Mouse (Mus musculus): Measurements from ENCODE around the gene Olfr38. TPM values are rescaled to one million over a fixed set of nuclear protein-coding genes. Genes with fewer than 3 reads are reported as not detected.

Gene Olfr38
- polyA plus RNA-seq, 1 experiment from 2014 or later = not detected

GRCm38 (mm10) chr6:42790247-42790948 lies 34.2 kb downstream of the Olfr38 start:
- ATAC-seq (ENCODE audit: low read depth) = no peak
- no peaks in the 10 kb centered on the region for H3K27me3 ChIP-seq (ENCODE audit: control insufficient read depth, insufficient read depth, low read depth, low read length)
- H3K4me2 ChIP-seq (ENCODE audit: low read depth, low read length) = no peak overlapping the region
- H3K9ac ChIP-seq (ENCODE audit: low read depth, low read length) = no peak overlapping the region
- no peak overlapping the region for H3K4me3 ChIP-seq (ENCODE audit: low read depth, low read length)
- H3K9me3 ChIP-seq (replicated peaks; ENCODE audit: control insufficient read depth, low read length) = no peaks in the 10 kb centered on the region
- no peaks in the 10 kb centered on the region for H3K4me1 ChIP-seq (ENCODE audit: control insufficient read depth, low read depth, low read length)
- no peak overlapping the region for H3K27ac ChIP-seq (ENCODE audit: low read length)
- no peaks in the 10 kb centered on the region for H3K36me3 ChIP-seq (ENCODE audit: control insufficient read depth, insufficient read depth)
- WGBS (ENCODE audit: insufficient replicate concordance) = 24% methylated on average over 4 of the region's 4 CpGs

GRCm38 (mm10) chr6:42790949-42791556 lies 34.8 kb downstream of the Olfr38 start:
- Histone ChIP-seq H3K9me3 (replicated peaks; ENCODE audit: control insufficient read depth, low read length) (no peaks in the 10 kb centered on the region), H3K27me3 (ENCODE audit: control insufficient read depth, insufficient read depth, low read depth, low read length) (no peaks in the 10 kb centered on the region), H3K9ac (ENCODE audit: low read depth, low read length) (no peak overlapping the region), H3K4me1 (ENCODE audit: control insufficient read depth, low read depth, low read length) (no peaks in the 10 kb centered on the region), H3K4me3 (ENCODE audit: low read depth, low read length) (no peak overlapping the region), H3K27ac (ENCODE audit: low read length) (no peak overlapping the region), H3K36me3 (ENCODE audit: control insufficient read depth, insufficient read depth) (no peaks in the 10 kb centered on the region), H3K4me2 (ENCODE audit: low read depth, low read length) (no peak overlapping the region)
- no peak for ATAC-seq (ENCODE audit: low read depth)
- WGBS (ENCODE audit: insufficient replicate concordance) = 67% methylated on average over 9 of the region's 9 CpGs

GRCm38 (mm10) chr6:42794982-42795381 lies 38.8 kb downstream of the Olfr38 start:
- Histone ChIP-seq H3K4me1 (ENCODE audit: control insufficient read depth, low read depth, low read length) (no peaks in the 10 kb centered on the region), H3K27me3 (ENCODE audit: control insufficient read depth, insufficient read depth, low read depth, low read length) (no peaks in the 10 kb centered on the region), H3K36me3 (ENCODE audit: control insufficient read depth, insufficient read depth) (no peaks in the 10 kb centered on the region), H3K4me3 (ENCODE audit: low read depth, low read length) (no peak overlapping the region), H3K27ac (ENCODE audit: low read length) (no peak overlapping the region), H3K9ac (ENCODE audit: low read depth, low read length) (no peak overlapping the region), H3K9me3 (replicated peaks; ENCODE audit: control insufficient read depth, low read length) (no peaks in the 10 kb centered on the region), H3K4me2 (ENCODE audit: low read depth, low read length) (no peak overlapping the region)
- ATAC-seq (ENCODE audit: low read depth) = no peak
- WGBS (ENCODE audit: insufficient replicate concordance) = 82% methylated on average over 3 of the region's 3 CpGs

- Histone ChIP-seq H3K27me3 (ENCODE audit: control insufficient read depth, insufficient read depth, low read depth, low read length) (no peaks in the 10 kb centered on the region), H3K9ac (ENCODE audit: low read depth, low read length) (no peak within 1 kb of the TSS), H3K36me3 (ENCODE audit: control insufficient read depth, insufficient read depth) (no peaks in the 10 kb centered on the region), H3K4me2 (ENCODE audit: low read depth, low read length) (no peak within 1 kb of the TSS), H3K4me1 (ENCODE audit: control insufficient read depth, low read depth, low read length) (no peaks in the 10 kb centered on the region), H3K27ac (ENCODE audit: low read length) (no peak within 1 kb of the TSS), H3K4me3 (ENCODE audit: low read depth, low read length) (no peak within 1 kb of the TSS), H3K9me3 (replicated peaks; ENCODE audit: control insufficient read depth, low read length) (no peaks in the 10 kb centered on the region)
- no peak for ATAC-seq (ENCODE audit: low read depth)
- 37% methylated on average over 1 of the region's 1 CpGs for WGBS (ENCODE audit: insufficient replicate concordance)
Observed at GRCm38 (mm10) chr6:42811639-42812038, 55.4 kb downstream of the Olfr38 start, which contains the start of gene Olfr450. Gene Olfr450 (plus strand): TSS chr6:42811939.

Other genes starting within 250 kb of the Olfr38 start
- gene Olfr455, start 208.8 kb upstream of the Olfr38 start, polyA plus RNA-seq (2015; fragmentation: Nextera tagmentation; extraction: Ambion mirVana) = not detected in 2 replicates
- not detected in 2 replicates for gene Tcaf3, start 158.7 kb upstream of the Olfr38 start, polyA plus RNA-seq (2015; fragmentation: Nextera tagmentation; extraction: Ambion mirVana)
- gene Tcaf2, start 111.2 kb upstream of the Olfr38 start, polyA plus RNA-seq (2015; fragmentation: Nextera tagmentation; extraction: Ambion mirVana) = 0.21 and 0.22 TPM in 2 replicates
- 4.9 and 5.1 TPM in 2 replicates for gene Tcaf1, start 46.3 kb upstream of the Olfr38 start, polyA plus RNA-seq (2015; fragmentation: Nextera tagmentation; extraction: Ambion mirVana)
- not detected in 2 replicates for gene Olfr453, start 17.0 kb upstream of the Olfr38 start, polyA plus RNA-seq (2015; fragmentation: Nextera tagmentation; extraction: Ambion mirVana)
- gene Olfr452, start 28.7 kb downstream of the Olfr38 start, polyA plus RNA-seq (2015; fragmentation: Nextera tagmentation; extraction: Ambion mirVana) = not detected in 2 replicates
- not detected in 2 replicates for gene Olfr450, start 55.5 kb downstream of the Olfr38 start, polyA plus RNA-seq (2015; fragmentation: Nextera tagmentation; extraction: Ambion mirVana)
- not detected in 2 replicates for gene Olfr449, start 78.0 kb downstream of the Olfr38 start, polyA plus RNA-seq (2015; fragmentation: Nextera tagmentation; extraction: Ambion mirVana)
- not detected in 2 replicates for gene Olfr448, start 134.0 kb downstream of the Olfr38 start, polyA plus RNA-seq (2015; fragmentation: Nextera tagmentation; extraction: Ambion mirVana)
- not detected in 2 replicates for gene Olfr447, start 152.5 kb downstream of the Olfr38 start, polyA plus RNA-seq (2015; fragmentation: Nextera tagmentation; extraction: Ambion mirVana)
- not detected in 2 replicates for gene Olfr446, start 165.0 kb downstream of the Olfr38 start, polyA plus RNA-seq (2015; fragmentation: Nextera tagmentation; extraction: Ambion mirVana)
- gene Olfr444, start 192.7 kb downstream of the Olfr38 start, polyA plus RNA-seq (2015; fragmentation: Nextera tagmentation; extraction: Ambion mirVana) = not detected in 2 replicates

All from liver, embryonic 16.5 days (tissue).